9 mouse cellular contexts compared by ENCODE assay signal in genomic region chr14:114567673-114568309, GRCm38 (mm10).
DNase-seq lines count a peak whose midpoint lies in the region; ATAC-seq lines count a peak whose summit lies in the region.
"Had no signal": no experiment of that assay in that cellular context is flagged by ENCODE, and none has a peak within 500 bp of the region (broad histone marks: within the 10 kb centered on the region; RNA-seq: fewer than 3 reads in every experiment).

No protein-coding gene starts in this region.

- H3K36me3 ChIP-seq in forebrain, embryonic 14.5 days (ENCODE audit: control insufficient read depth, insufficient read depth, low read length): no peaks in the 10 kb centered on the region
- H3K36me3 ChIP-seq in intestine, embryonic 14.5 days (ENCODE audit: control insufficient read depth, insufficient read depth, low read length): no peaks in the 10 kb centered on the region
- no peaks in the 10 kb centered on the region for H3K36me3 ChIP-seq in midbrain, embryonic 16.5 days (ENCODE audit: control insufficient read depth, insufficient read depth, low read length)

- peak overlapping the region; percentile 37 for H3K4me2 ChIP-seq in forebrain, embryonic 14.5 days (ENCODE audit: low read length)
- H3K4me2 ChIP-seq in intestine, embryonic 14.5 days (ENCODE audit: low read length): peak overlapping the region; percentile 44
- H3K4me2 ChIP-seq in midbrain, embryonic 16.5 days (ENCODE audit: low read length): peak overlapping the region; percentile 46

- H3K27me3 ChIP-seq in forebrain, embryonic 14.5 days (replicated peaks; ENCODE audit: control insufficient read depth, insufficient read depth, low read length): no peaks in the 10 kb centered on the region
- H3K27me3 ChIP-seq in intestine, embryonic 14.5 days (replicated peaks; ENCODE audit: control insufficient read depth, insufficient read depth, low read length): no peaks in the 10 kb centered on the region
- no peaks in the 10 kb centered on the region for H3K27me3 ChIP-seq in midbrain, embryonic 16.5 days (ENCODE audit: control insufficient read depth, insufficient read depth, low read depth, low read length)

- H3K9me3 ChIP-seq in forebrain, embryonic 14.5 days (replicated peaks; ENCODE audit: control insufficient read depth, low read length): no peaks in the 10 kb centered on the region
- no peaks in the 10 kb centered on the region for H3K9me3 ChIP-seq in intestine, embryonic 14.5 days (ENCODE audit: control insufficient read depth, low read length)
- no peaks in the 10 kb centered on the region for H3K9me3 ChIP-seq in midbrain, embryonic 16.5 days (replicated peaks; ENCODE audit: control insufficient read depth, low read length, poor library complexity, severe bottlenecking)

- no peak overlapping the region for H3K27ac ChIP-seq in forebrain, embryonic 14.5 days (ENCODE audit: low read depth, low read length)
- H3K27ac ChIP-seq in intestine, embryonic 14.5 days (ENCODE audit: low read depth): no peak overlapping the region
- no peak overlapping the region for H3K27ac ChIP-seq in midbrain, embryonic 16.5 days (ENCODE audit: low read length)
- H3K27ac ChIP-seq: liver, embryonic 14.5 days had no signal

- H3K9ac ChIP-seq in forebrain, embryonic 14.5 days (ENCODE audit: low read length): no peak overlapping the region
- H3K9ac ChIP-seq in intestine, embryonic 14.5 days (ENCODE audit: low read length): no peak overlapping the region
- H3K9ac ChIP-seq in midbrain, embryonic 16.5 days (ENCODE audit: low read depth, low read length): 0 out of 2 replicates have a peak overlapping the region, but pooled peaks have one; percentile 20
- H3K9ac ChIP-seq: liver, embryonic 14.5 days had no signal

- 20% methylated on average over 14 of the region's 14 CpGs for WGBS in forebrain, embryonic 14.5 days
- WGBS in intestine, embryonic 14.5 days: 16% methylated on average over 14 of the region's 14 CpGs
- WGBS in midbrain, embryonic 16.5 days: 18% methylated on average over 14 of the region's 14 CpGs

- intact Hi-C loops in left cerebral cortex, postnatal 10 days (cut with DNase I): no loop called here

- ATAC-seq in cerebellum, adult (ENCODE audit: insufficient number of reproducible peaks, low FRiP score, low TSS enrichment): no peak
- ATAC-seq in forebrain, embryonic 14.5 days: peak; percentile 81
- ATAC-seq in intestine, embryonic 14.5 days (replicated peaks; ENCODE audit: low FRiP score, low TSS enrichment, low read depth): peak; percentile 78
- peak; percentile 77; the same call in 1 of the 2 replicates for ATAC-seq in midbrain, embryonic 16.5 days

- no peaks in the 10 kb centered on the region for H3K4me1 ChIP-seq in forebrain, embryonic 14.5 days (ENCODE audit: control insufficient read depth, insufficient read depth, low read length)
- H3K4me1 ChIP-seq in intestine, embryonic 14.5 days (replicated peaks; ENCODE audit: control insufficient read depth, insufficient read depth, low read length): no peaks in the 10 kb centered on the region
- H3K4me1 ChIP-seq in midbrain, embryonic 16.5 days (ENCODE audit: control insufficient read depth, insufficient read depth, low read length): peaks cover 5% of the 10 kb centered on the region

- DNase-seq in cerebellum, adult 9-10 months: peak; percentile 17
- peak; percentile 31 to 35 for DNase-seq in adrenal gland, postnatal 36 days
- peak; percentile 89 for DNase-seq in forebrain, embryonic 14.5 days (ENCODE audit: low spot score)
- peak; percentile 78 for DNase-seq in intestine, embryonic 14.5 days (ENCODE audit: low spot score)
- DNase-seq in left cerebral cortex, postnatal 10 days (ENCODE audit: extremely low spot score in 1 of 2, low spot score in 2 of 2): peak; percentile 64 to 83
- no peak for DNase-seq in spleen, postnatal 4 days (ENCODE audit: low spot score in 2 of 2)

- H3K4me3 ChIP-seq in forebrain, embryonic 14.5 days (ENCODE audit: low read depth, low read length): no peak overlapping the region
- 0 out of 2 replicates have a peak overlapping the region, but pooled peaks have one; percentile 8 for H3K4me3 ChIP-seq in intestine, embryonic 14.5 days (ENCODE audit: low read depth, low read length)
- peak overlapping the region; percentile 20 for H3K4me3 ChIP-seq in midbrain, embryonic 16.5 days (ENCODE audit: low read depth, low read length)

Comparison
In these comparisons a context has a peak if more than half of its experiments do, and no peak if none do; other contexts are left out.
1. DNase-seq: peak in cerebellum, adult 9-10 months (single experiment), adrenal gland, postnatal 36 days (2 of 2), forebrain, embryonic 14.5 days (single experiment), intestine, embryonic 14.5 days (single experiment) and left cerebral cortex, postnatal 10 days (2 of 2); none in spleen, postnatal 4 days (0 of 2).
2. Peak in every context shown above with its lines, with median percentiles within 50 percentile points of each other: H3K4me2 ChIP-seq.